18 mouse cellular contexts compared by ENCODE assay signal in genomic region chr6:94835742-94836141, GRCm38 (mm10).
DNase-seq lines count a peak whose midpoint lies in the region; ATAC-seq and TF ChIP-seq lines count a peak whose summit lies in the region.
"Had no signal": no experiment of that assay in that cellular context is flagged by ENCODE, and none has a peak within 500 bp of the region (broad histone marks: within the 10 kb centered on the region; RNA-seq: fewer than 3 reads in every experiment).

No protein-coding gene starts in this region.

- H3K4me3 ChIP-seq in kidney, adult 2 months (ENCODE audit: insufficient read depth, low read depth, low read length): no peak overlapping the region
- H3K4me3 ChIP-seq in kidney, embryonic 15.5 days (replicated peaks): no peak overlapping the region
- no peak overlapping the region for H3K4me3 ChIP-seq in lung, embryonic 14.5 days (ENCODE audit: low read depth, low read length)
- H3K4me3 ChIP-seq in lung, postnatal 0 days (ENCODE audit: low read depth, low read length): no peak overlapping the region
- no peak overlapping the region for H3K4me3 ChIP-seq in intestine, embryonic 16.5 days (ENCODE audit: low read length)
- no peak overlapping the region for H3K4me3 ChIP-seq in stomach, embryonic 16.5 days (replicated peaks; ENCODE audit: low read length)
- H3K4me3 ChIP-seq: forebrain, embryonic 12.5 days; limb, embryonic 15.5 days; lung, embryonic 15.5 days had no signal

- H3K4me1 ChIP-seq in kidney, adult 2 months (ENCODE audit: control insufficient read depth, insufficient read depth, low read length): no peaks in the 10 kb centered on the region
- H3K4me1 ChIP-seq in kidney, embryonic 15.5 days: peaks cover 13% of the 10 kb centered on the region
- H3K4me1 ChIP-seq in lung, embryonic 14.5 days (ENCODE audit: insufficient read depth): 0 out of 2 replicates have a peak, but pooled peaks cover 2% of the 10 kb centered on the region
- H3K4me1 ChIP-seq in lung, postnatal 0 days (ENCODE audit: insufficient read depth, low read depth, low read length): no peaks in the 10 kb centered on the region
- no peaks in the 10 kb centered on the region for H3K4me1 ChIP-seq in intestine, embryonic 16.5 days (ENCODE audit: control insufficient read depth, insufficient read depth, low read length)
- 0 out of 2 replicates have a peak, but pooled peaks cover 3% of the 10 kb centered on the region for H3K4me1 ChIP-seq in stomach, embryonic 16.5 days (ENCODE audit: control insufficient read depth, insufficient read depth, low read length)
- H3K4me1 ChIP-seq: forebrain, embryonic 12.5 days; lung, embryonic 15.5 days had no signal

- no peak for TF ChIP-seq EP300 in lung, postnatal 0 days (IDR thresholded peaks at IDR 0.05)

- H3K36me3 ChIP-seq in kidney, adult 2 months (ENCODE audit: control insufficient read depth, insufficient read depth, low read length): no peaks in the 10 kb centered on the region
- no peaks in the 10 kb centered on the region for H3K36me3 ChIP-seq in kidney, embryonic 15.5 days
- no peaks in the 10 kb centered on the region for H3K36me3 ChIP-seq in lung, embryonic 14.5 days (ENCODE audit: insufficient read depth)
- no peaks in the 10 kb centered on the region for H3K36me3 ChIP-seq in lung, postnatal 0 days (ENCODE audit: insufficient read depth, low read length)
- no peaks in the 10 kb centered on the region for H3K36me3 ChIP-seq in intestine, embryonic 16.5 days (ENCODE audit: control insufficient read depth, insufficient read depth, low read length)
- H3K36me3 ChIP-seq in stomach, embryonic 16.5 days (ENCODE audit: control insufficient read depth, insufficient read depth, low read length): no peaks in the 10 kb centered on the region
- H3K36me3 ChIP-seq: forebrain, embryonic 12.5 days; limb, embryonic 15.5 days; lung, embryonic 15.5 days had no signal

- no peaks in the 10 kb centered on the region for H3K27me3 ChIP-seq in kidney, adult 2 months (replicated peaks; ENCODE audit: control insufficient read depth, insufficient read depth, low read length)
- H3K27me3 ChIP-seq in kidney, embryonic 15.5 days: no peaks in the 10 kb centered on the region
- no peaks in the 10 kb centered on the region for H3K27me3 ChIP-seq in lung, embryonic 14.5 days (ENCODE audit: insufficient read depth, low read length)
- H3K27me3 ChIP-seq in lung, postnatal 0 days (replicated peaks; ENCODE audit: insufficient read depth, low read length): no peaks in the 10 kb centered on the region
- no peaks in the 10 kb centered on the region for H3K27me3 ChIP-seq in intestine, embryonic 16.5 days (replicated peaks; ENCODE audit: control insufficient read depth, insufficient read depth, low read length)
- H3K27me3 ChIP-seq in stomach, embryonic 16.5 days (ENCODE audit: control insufficient read depth, insufficient read depth, low read length): no peaks in the 10 kb centered on the region
- H3K27me3 ChIP-seq: forebrain, embryonic 12.5 days; limb, embryonic 15.5 days; lung, embryonic 15.5 days had no signal

- DNase-seq in kidney, adult 2 months: peak; percentile 58
- DNase-seq in lung, embryonic 14.5 days: peak; percentile 13
- no peak for DNase-seq in lung, postnatal 0 days (ENCODE audit: low spot score)
- DNase-seq: adrenal gland, postnatal 36 days; cerebellum, adult 11 months; cerebellum, adult 9-11 months; layer of hippocampus, postnatal 36 days; lung, postnatal 4 days had no signal

- WGBS in kidney, adult 2 months: 32% methylated on average over 2 of the region's 2 CpGs
- WGBS in kidney, embryonic 15.5 days: 48% methylated on average over 2 of the region's 2 CpGs
- WGBS in lung, embryonic 14.5 days: 34% methylated on average over 2 of the region's 2 CpGs
- WGBS in lung, postnatal 0 days: 35% methylated on average over 2 of the region's 2 CpGs
- 26% methylated on average over 2 of the region's 2 CpGs for WGBS in intestine, embryonic 16.5 days
- 25% methylated on average over 2 of the region's 2 CpGs for WGBS in stomach, embryonic 16.5 days

- H3K9ac ChIP-seq in kidney, embryonic 15.5 days: no peak overlapping the region
- H3K9ac ChIP-seq in lung, embryonic 14.5 days: no peak overlapping the region
- H3K9ac ChIP-seq in lung, postnatal 0 days (replicated peaks; ENCODE audit: low read depth): no peak overlapping the region
- no peak overlapping the region for H3K9ac ChIP-seq in intestine, embryonic 16.5 days (ENCODE audit: low read depth, low read length)
- no peak overlapping the region for H3K9ac ChIP-seq in stomach, embryonic 16.5 days (ENCODE audit: low read length)
- H3K9ac ChIP-seq: forebrain, embryonic 12.5 days; limb, embryonic 15.5 days; liver, embryonic 14.5 days; lung, embryonic 15.5 days had no signal

- ATAC-seq in kidney, embryonic 15.5 days (replicated peaks; ENCODE audit: low FRiP score): no peak
- no peak for ATAC-seq in lung, embryonic 14.5 days (ENCODE audit: insufficient read depth)
- ATAC-seq in lung, postnatal 0 days: no peak
- ATAC-seq in intestine, embryonic 16.5 days: peak; percentile 79
- ATAC-seq in stomach, embryonic 16.5 days (ENCODE audit: insufficient read depth, low FRiP score): 0 out of 2 replicates have a peak, but pooled peaks have one; percentile 40
- no peak for ATAC-seq in granulocyte monocyte progenitor cell, adult 5-6 weeks (replicated peaks; ENCODE audit: poor library complexity, severe bottlenecking)
- ATAC-seq: hindbrain, embryonic 16.5 days had no signal

- no peaks in the 10 kb centered on the region for H3K9me3 ChIP-seq in kidney, embryonic 15.5 days (replicated peaks)
- H3K9me3 ChIP-seq in lung, embryonic 14.5 days (ENCODE audit: low read depth, low read length): no peaks in the 10 kb centered on the region
- no peaks in the 10 kb centered on the region for H3K9me3 ChIP-seq in lung, postnatal 0 days (ENCODE audit: low read length)
- no peaks in the 10 kb centered on the region for H3K9me3 ChIP-seq in intestine, embryonic 16.5 days (ENCODE audit: control insufficient read depth, low read length)
- no peaks in the 10 kb centered on the region for H3K9me3 ChIP-seq in stomach, embryonic 16.5 days (replicated peaks; ENCODE audit: control insufficient read depth, low read length)
- H3K9me3 ChIP-seq: forebrain, embryonic 12.5 days; limb, embryonic 15.5 days; lung, embryonic 15.5 days had no signal

- no peak for TF ChIP-seq CTCF in kidney, adult 2 months (conservative IDR thresholded peaks at IDR 0.05; ENCODE audit: insufficient read depth, insufficient read length, low read depth, low read length)
- no peak for TF ChIP-seq CTCF in lung, embryonic 14.5 days (IDR thresholded peaks at IDR 0.05; ENCODE audit: low read depth)
- TF ChIP-seq CTCF in lung, postnatal 0 days (IDR thresholded peaks at IDR 0.05): no peak

- no peak overlapping the region for H3K4me2 ChIP-seq in kidney, embryonic 15.5 days
- no peak overlapping the region for H3K4me2 ChIP-seq in lung, embryonic 14.5 days
- H3K4me2 ChIP-seq in lung, postnatal 0 days (replicated peaks; ENCODE audit: low read depth, low read length): no peak overlapping the region
- H3K4me2 ChIP-seq in intestine, embryonic 16.5 days (ENCODE audit: low read depth, low read length): no peak overlapping the region
- H3K4me2 ChIP-seq in stomach, embryonic 16.5 days (ENCODE audit: low read depth, low read length): no peak overlapping the region
- H3K4me2 ChIP-seq: forebrain, embryonic 12.5 days; heart, embryonic 11.5 days; limb, embryonic 15.5 days; lung, embryonic 15.5 days had no signal

- no peak overlapping the region for H3K27ac ChIP-seq in kidney, adult 2 months (ENCODE audit: insufficient read depth, low read depth, low read length)
- H3K27ac ChIP-seq in kidney, embryonic 15.5 days: no peak overlapping the region
- H3K27ac ChIP-seq in lung, embryonic 14.5 days (ENCODE audit: low read depth): no peak overlapping the region
- H3K27ac ChIP-seq in lung, postnatal 0 days (ENCODE audit: low read length): no peak overlapping the region
- H3K27ac ChIP-seq in intestine, embryonic 16.5 days (ENCODE audit: low read length): no peak overlapping the region
- no peak overlapping the region for H3K27ac ChIP-seq in stomach, embryonic 16.5 days (ENCODE audit: low read length)
- H3K27ac ChIP-seq: forebrain, embryonic 12.5 days; limb, embryonic 15.5 days; liver, embryonic 14.5 days; lung, embryonic 15.5 days had no signal

- no peak for TF ChIP-seq POLR2A in kidney, adult 2 months (IDR thresholded peaks at IDR 0.05; ENCODE audit: low read depth, low read length)

Comparison
In these comparisons a context has a peak if more than half of its experiments do, and no peak if none do; other contexts are left out.
1. ATAC-seq: peak in intestine, embryonic 16.5 days (single experiment) and stomach, embryonic 16.5 days (single experiment); none in kidney, embryonic 15.5 days (single experiment), lung, embryonic 14.5 days (single experiment), lung, postnatal 0 days (single experiment) and granulocyte monocyte progenitor cell, adult 5-6 weeks (single experiment).